Mouse (Mus musculus): ENCODE measurements around the gene Ggct.

DNA sequence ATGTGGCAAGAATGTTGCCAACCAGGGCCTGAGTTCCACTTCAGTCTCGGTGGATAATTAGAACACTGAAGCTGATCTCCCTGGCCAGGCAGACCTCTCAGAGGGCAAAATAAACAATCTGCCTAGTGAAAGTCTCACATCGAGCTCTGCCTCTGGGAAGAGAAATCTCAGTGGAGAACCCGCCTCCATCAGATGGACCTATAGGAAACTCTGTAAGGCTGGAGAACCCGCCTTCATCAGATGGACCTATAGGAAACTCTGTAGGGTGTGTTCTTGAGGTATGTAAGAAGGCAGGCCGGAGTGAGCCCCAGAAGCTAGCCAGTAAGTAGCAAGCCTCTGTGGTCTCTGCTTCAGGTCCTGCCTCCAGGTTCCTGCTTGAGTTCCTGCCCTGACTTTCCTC, 57.8 kb downstream of the Ggct start:
- TF ChIP-seq CTCF (conservative IDR thresholded peaks at IDR 0.05; ENCODE audit: insufficient read depth, insufficient read length, low read depth, low read length): no peak
- no peak for TF ChIP-seq POLR2A (IDR thresholded peaks at IDR 0.05; ENCODE audit: low read depth, low read length)
